Mouse (Mus musculus) liver, embryonic 13.5 days (tissue): Measurements from ENCODE around the gene Lrrc8b. TPM values are rescaled to one million over a fixed set of nuclear protein-coding genes. Genes with fewer than 3 reads are reported as not detected.

ENCODE experiments used
- ATAC-seq: fragments of 200-750 bp; cut with Nextera tagmentation; 2 replicates; pipeline ENCODE4 v1.8.0; 2017; ENCODE audit warnings: low read depth, mild to moderate bottlenecking, moderate number of reproducible peaks, moderate library complexity
- DNase-seq: peaks from one replicate; pipeline ENCODE4 v3.0.0; 2022
- H3K27ac ChIP-seq: fragments of 300-500 bp; sonication (generic); 2 replicates; pipeline ENCODE4 v1.5.1; 2015; ENCODE audit warnings: moderate library complexity, mild to moderate bottlenecking, inconsistent platforms
- H3K27me3 ChIP-seq: fragments of 300-500 bp; sonication (generic); 2 replicates; pipeline ENCODE4 v1.6.1; 2015; ENCODE audit warnings: mild to moderate bottlenecking, inconsistent platforms
- H3K36me3 ChIP-seq: fragments of 300-500 bp; sonication (generic); 2 replicates; pipeline ENCODE4 v1.6.1; 2015; ENCODE audit warnings: mild to moderate bottlenecking, inconsistent platforms
- H3K4me1 ChIP-seq: fragments of 300-500 bp; sonication (generic); replicated peaks from 2 replicates; pipeline ENCODE4 v1.6.1; 2015; ENCODE audit warnings: inconsistent platforms
- H3K4me2 ChIP-seq: fragments of 300-500 bp; sonication (generic); 2 replicates; pipeline ENCODE4 v1.6.1; 2015; ENCODE audit warnings: inconsistent platforms, mild to moderate bottlenecking, moderate library complexity
- H3K4me3 ChIP-seq: fragments of 300-500 bp; sonication (generic); replicated peaks from 2 replicates; pipeline ENCODE4 v1.5.1; 2015; ENCODE audit warnings: mild to moderate bottlenecking, inconsistent platforms
- H3K9ac ChIP-seq: fragments of 300-500 bp; sonication (generic); 2 replicates; pipeline ENCODE4 v1.6.1; 2015; ENCODE audit warnings: mild to moderate bottlenecking, inconsistent platforms
- H3K9me3 ChIP-seq: fragments of 300-500 bp; sonication (generic); replicated peaks from 2 replicates; pipeline ENCODE4 v1.6.1; 2016; ENCODE audit warnings: inconsistent platforms
- WGBS: fragments of 180-500 bp; shearing (Covaris S2); methylation state at CpG from one replicate; pipeline ENCODE4 v1.1.7; 2015; ENCODE audit not compliant: insufficient replicate concordance; 5-methylcytosine and 5-hydroxymethylcytosine counted together
- polyA plus RNA-seq: library from polyadenylated mRNA; unstranded; fragments of >200 nt; fragmentation: Nextera tagmentation; extraction: Ambion mirVana; gene quantifications from 2 replicates; pipeline ENCODE4 v1.2.1, GENCODE M21; 2015

The Lrrc8b gene
- polyA plus RNA-seq, 1 experiment from 2014 or later, result 4.1 TPM

- ATAC-seq, result no peak
- WGBS, result 65% methylated on average over 7 of the region's 7 CpGs
- peaks cover 8% of the 10 kb centered on the region for H3K36me3 ChIP-seq
- H3K9me3 ChIP-seq, result no peaks in the 10 kb centered on the region
- no peak overlapping the region for H3K4me2 ChIP-seq
- H3K9ac ChIP-seq, result no peak overlapping the region
- DNase-seq, result no peak
- peaks cover 37% of the 10 kb centered on the region for H3K4me1 ChIP-seq
- no peak overlapping the region for H3K4me3 ChIP-seq
- no peak overlapping the region for H3K27ac ChIP-seq
- no peaks in the 10 kb centered on the region for H3K27me3 ChIP-seq
Observed at GRCm38 (mm10) chr5:105427326-105427725, 11.8 kb downstream of the Lrrc8b start.

- 67% methylated on average over 12 of the region's 12 CpGs for WGBS
- no peaks in the 10 kb centered on the region for H3K27me3 ChIP-seq
- H3K4me3 ChIP-seq, result no peak overlapping the region
- ATAC-seq (no peak), DNase-seq (no peak)
- H3K27ac ChIP-seq, result no peak overlapping the region
- no peaks in the 10 kb centered on the region for H3K9me3 ChIP-seq
- H3K36me3 ChIP-seq, result peaks cover 8% of the 10 kb centered on the region
- no peak overlapping the region for H3K9ac ChIP-seq
- H3K4me2 ChIP-seq, result no peak overlapping the region
- peaks cover 42% of the 10 kb centered on the region for H3K4me1 ChIP-seq
Observed at GRCm38 (mm10) chr5:105428265-105428974, 12.8 kb downstream of the Lrrc8b start.

- 89% methylated on average over 8 of the region's 8 CpGs for WGBS
- Histone ChIP-seq H3K27me3 (no peaks in the 10 kb centered on the region), H3K9ac (no peak overlapping the region), H3K27ac (no peak overlapping the region), H3K9me3 (no peaks in the 10 kb centered on the region), H3K4me3 (no peak overlapping the region), H3K4me2 (no peak overlapping the region), H3K4me1 (peaks cover 58% of the 10 kb centered on the region), H3K36me3 (peaks cover under 1% of the 10 kb centered on the region)
- ATAC-seq, result no peak
- DNase-seq, result no peak
Observed at GRCm38 (mm10) chr5:105430148-105430547, 14.6 kb downstream of the Lrrc8b start.

- H3K36me3 ChIP-seq, result no peaks in the 10 kb centered on the region
- 80% methylated on average over 5 of the region's 5 CpGs for WGBS
- H3K4me1 ChIP-seq, result peaks cover 89% of the 10 kb centered on the region
- DNase-seq, result no peak
- H3K4me3 ChIP-seq, result no peak overlapping the region
- H3K27me3 ChIP-seq, result no peaks in the 10 kb centered on the region
- no peak overlapping the region for H3K9ac ChIP-seq
- no peak for ATAC-seq
- H3K27ac ChIP-seq, result no peak overlapping the region
- H3K9me3 ChIP-seq, result no peaks in the 10 kb centered on the region
- no peak overlapping the region for H3K4me2 ChIP-seq
Observed at GRCm38 (mm10) chr5:105439608-105440007, 24.0 kb downstream of the Lrrc8b start.

- WGBS, result 42% methylated on average over 9 of the region's 9 CpGs
- peaks cover 86% of the 10 kb centered on the region for H3K4me1 ChIP-seq
Observed at GRCm38 (mm10) chr5:105440992-105441535, 25.5 kb downstream of the Lrrc8b start.

DNA sequence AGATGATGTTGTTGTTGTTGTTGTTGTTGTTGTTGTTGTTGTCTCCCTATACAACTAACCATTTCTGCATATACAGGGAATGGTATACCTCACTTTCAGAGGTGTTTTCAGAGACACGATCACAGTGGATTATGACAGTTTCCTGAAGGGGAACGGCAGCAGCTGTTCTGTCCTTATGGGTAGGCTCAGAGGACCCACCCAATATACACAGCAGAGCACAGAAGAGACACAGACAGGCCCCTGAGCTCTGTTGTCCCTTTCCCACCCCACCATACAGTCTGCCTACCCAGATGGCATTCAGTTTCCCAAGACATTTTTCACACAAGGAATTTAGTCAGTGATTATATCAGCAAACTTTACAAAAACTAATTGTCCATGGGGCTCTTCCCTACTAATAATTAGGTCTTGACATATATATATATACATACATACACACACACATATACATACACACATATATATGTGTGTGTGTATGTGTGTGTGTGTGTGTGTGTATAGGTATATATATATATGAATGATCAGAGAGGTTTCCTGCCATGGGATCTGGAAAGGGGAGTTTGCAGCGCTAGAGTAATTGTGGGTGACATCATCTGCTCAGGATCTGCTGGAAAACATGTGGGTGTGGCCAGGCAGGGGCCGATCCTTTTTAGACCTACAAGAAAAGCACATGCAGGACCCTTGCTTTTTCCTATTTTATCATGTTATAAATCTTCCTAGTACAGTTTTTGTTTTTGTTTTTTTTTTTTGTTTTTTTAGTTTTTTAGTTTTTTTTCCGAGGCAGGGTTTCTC is 26.8 kb downstream of the Lrrc8b start:
- no peak overlapping the region; the same call in 1 of the 2 replicates for H3K27ac ChIP-seq
- no peak overlapping the region for H3K4me2 ChIP-seq
- ATAC-seq (peak; percentile 19; the same call in 1 of the 2 replicates), DNase-seq (no peak)
- H3K9ac ChIP-seq, result no peak overlapping the region
- H3K36me3 ChIP-seq, result no peaks in the 10 kb centered on the region
- H3K27me3 ChIP-seq, result no peaks in the 10 kb centered on the region
- no peak overlapping the region for H3K4me3 ChIP-seq
- H3K4me1 ChIP-seq, result peaks cover 74% of the 10 kb centered on the region
- H3K9me3 ChIP-seq, result no peaks in the 10 kb centered on the region
- WGBS, result 27% methylated on average over 5 of the region's 5 CpGs

More at GRCm38 (mm10) chr5:105440992-105441535, 25.5 kb downstream of the Lrrc8b start:
- H3K27ac ChIP-seq, result no peak overlapping the region
- H3K27me3 ChIP-seq, result no peaks in the 10 kb centered on the region
- no peak overlapping the region for H3K4me2 ChIP-seq
- no peak for DNase-seq
- no peaks in the 10 kb centered on the region for H3K9me3 ChIP-seq
- H3K9ac ChIP-seq, result no peak overlapping the region
- no peak overlapping the region for H3K4me3 ChIP-seq
- no peaks in the 10 kb centered on the region for H3K36me3 ChIP-seq
- no peak for ATAC-seq

GRCm38 (mm10) chr5:105443057-105443815 is 27.7 kb downstream of the Lrrc8b start:
- Histone ChIP-seq H3K4me3 (no peak overlapping the region), H3K36me3 (no peaks in the 10 kb centered on the region), H3K27ac (peak overlapping the region; percentile 53), H3K4me2 (peak overlapping the region; percentile 33), H3K9me3 (no peaks in the 10 kb centered on the region), H3K4me1 (peaks cover 66% of the 10 kb centered on the region), H3K27me3 (no peaks in the 10 kb centered on the region), H3K9ac (peak overlapping the region; percentile 30; the same call in 1 of the 2 replicates)
- no peak for DNase-seq
- peak; percentile 64 for ATAC-seq
- 18% methylated on average over 11 of the region's 11 CpGs for WGBS

DNA sequence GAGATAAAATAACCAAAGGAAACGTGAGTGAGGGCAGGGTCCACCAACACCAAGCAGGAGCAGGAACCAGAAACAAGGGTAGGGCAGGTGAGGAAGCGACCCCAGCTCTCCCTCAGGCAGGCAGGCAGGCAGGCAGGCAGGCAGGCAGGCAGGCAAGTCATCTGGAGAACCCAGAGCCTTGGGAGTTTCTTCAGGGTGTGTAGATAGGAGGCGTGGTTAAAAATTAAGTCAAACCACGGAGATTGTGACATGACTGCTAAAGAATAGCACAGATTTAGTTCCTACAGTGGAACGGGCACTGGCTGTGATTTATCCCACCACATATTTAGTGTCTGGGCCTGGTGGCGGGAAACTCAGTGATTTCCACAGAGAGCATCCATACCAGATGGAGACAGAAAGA is 30.1 kb downstream of the Lrrc8b start:
- DNase-seq, result no peak

GRCm38 (mm10) chr5:105454105-105454504 is 38.5 kb downstream of the Lrrc8b start:
- Histone ChIP-seq H3K27ac (no peak overlapping the region), H3K9me3 (no peaks in the 10 kb centered on the region), H3K4me3 (no peak overlapping the region), H3K36me3 (no peaks in the 10 kb centered on the region), H3K4me2 (no peak overlapping the region), H3K27me3 (no peaks in the 10 kb centered on the region), H3K9ac (no peak overlapping the region), H3K4me1 (no peaks in the 10 kb centered on the region)
- ATAC-seq, result no peak
- WGBS, result 27% methylated on average over 1 of the region's 1 CpGs
- DNase-seq, result no peak

More for the DNA sequence above, 30.1 kb downstream of the Lrrc8b start:
- no peaks in the 10 kb centered on the region for H3K36me3 ChIP-seq
- H3K4me1 ChIP-seq, result peaks cover 45% of the 10 kb centered on the region
- H3K9ac ChIP-seq, result no peak overlapping the region
- no peak overlapping the region for H3K27ac ChIP-seq
- no peak for ATAC-seq
- H3K9me3 ChIP-seq, result no peaks in the 10 kb centered on the region
- H3K4me3 ChIP-seq, result no peak overlapping the region
- H3K4me2 ChIP-seq, result no peak overlapping the region
- no peaks in the 10 kb centered on the region for H3K27me3 ChIP-seq
- 37% methylated on average over 6 of the region's 6 CpGs for WGBS

GRCm38 (mm10) chr5:105459077-105459476 is 43.5 kb downstream of the Lrrc8b start:
- no peak for DNase-seq
- Histone ChIP-seq H3K27me3 (no peaks in the 10 kb centered on the region), H3K9me3 (no peaks in the 10 kb centered on the region), H3K27ac (no peak overlapping the region), H3K9ac (no peak overlapping the region), H3K4me1 (no peaks in the 10 kb centered on the region), H3K36me3 (no peaks in the 10 kb centered on the region), H3K4me2 (no peak overlapping the region), H3K4me3 (no peak overlapping the region)
- WGBS, result 70% methylated on average over 6 of the region's 6 CpGs
- ATAC-seq, result no peak

DNA sequence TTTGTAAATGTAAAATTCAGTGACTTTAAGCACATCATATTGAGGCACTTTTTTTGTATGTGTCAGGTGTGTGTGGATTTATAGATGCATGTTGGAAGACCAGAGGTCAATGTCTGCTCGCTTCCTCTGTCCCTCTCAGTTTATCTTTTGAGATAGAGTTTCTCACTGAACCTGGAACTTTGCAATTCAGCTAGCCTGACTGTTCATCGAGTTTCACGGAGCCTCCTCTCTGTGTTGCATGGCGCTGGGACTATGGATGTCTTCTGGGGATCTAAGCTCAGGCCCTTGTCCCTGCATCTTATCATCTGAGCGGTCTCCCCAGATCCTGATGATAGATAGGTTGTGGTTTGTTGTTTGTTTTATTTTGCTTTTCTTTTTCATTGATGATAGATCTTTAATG is 45.0 kb downstream of the Lrrc8b start:
- H3K4me1 ChIP-seq, result no peaks in the 10 kb centered on the region
- no peaks in the 10 kb centered on the region for H3K27me3 ChIP-seq
- ATAC-seq (no peak), DNase-seq (no peak)
- no peaks in the 10 kb centered on the region for H3K9me3 ChIP-seq
- no peak overlapping the region for H3K9ac ChIP-seq
- 79% methylated on average over 5 of the region's 5 CpGs for WGBS
- H3K27ac ChIP-seq, result no peak overlapping the region
- no peak overlapping the region for H3K4me2 ChIP-seq
- no peaks in the 10 kb centered on the region for H3K36me3 ChIP-seq
- H3K4me3 ChIP-seq, result no peak overlapping the region
